Mouse (Mus musculus) liver, embryonic 16.5 days (tissue): ENCODE measurements around the gene Hist2h4. TPM values are rescaled to one million over a fixed set of nuclear protein-coding genes. Genes with fewer than 3 reads are reported as not detected.
"Not testable (repeated sequence)": the region's sequence is repeated elsewhere in the genome, so short reads cannot be mapped to it uniquely, and the experiment has no call there.

Experiments used
- ATAC-seq: fragments of 200-750 bp; cut with Nextera tagmentation; 2 replicates; pipeline ENCODE4 v1.8.0; 2017; ENCODE audit warnings: low read depth, mild to moderate bottlenecking, moderate number of reproducible peaks, moderate library complexity
- H3K27ac ChIP-seq: fragments of 300-500 bp; sonication (generic); 2 replicates; pipeline ENCODE4 v1.5.1; 2014; ENCODE audit warnings: mild to moderate bottlenecking, low read length
- H3K27me3 ChIP-seq: fragments of 300-500 bp; sonication (generic); 2 replicates; pipeline ENCODE4 v1.6.1; 2014; ENCODE audit warnings: low read depth, low read length, mixed read lengths; ENCODE audit not compliant: control insufficient read depth, insufficient read depth
- H3K36me3 ChIP-seq: fragments of 300-500 bp; sonication (generic); 2 replicates; pipeline ENCODE4 v1.6.1; 2014; ENCODE audit warnings: mild to moderate bottlenecking; ENCODE audit not compliant: control insufficient read depth, insufficient read depth
- H3K4me1 ChIP-seq: fragments of 300-500 bp; sonication (generic); 2 replicates; pipeline ENCODE4 v1.6.1; 2014; ENCODE audit warnings: low read depth, low read length, mixed read lengths; ENCODE audit not compliant: control insufficient read depth
- H3K4me2 ChIP-seq: fragments of 300-500 bp; sonication (generic); 2 replicates; pipeline ENCODE4 v1.6.1; 2014; ENCODE audit warnings: low read depth, low read length, mixed read lengths
- H3K4me3 ChIP-seq: fragments of 300-500 bp; sonication (generic); 2 replicates; pipeline ENCODE4 v1.5.1; 2014; ENCODE audit warnings: low read depth, mild to moderate bottlenecking, low read length
- H3K9ac ChIP-seq: fragments of 300-500 bp; sonication (generic); 2 replicates; pipeline ENCODE4 v1.6.1; 2014; ENCODE audit warnings: low read depth, low read length
- H3K9me3 ChIP-seq: fragments of 300-500 bp; sonication (generic); replicated peaks from 2 replicates; pipeline ENCODE4 v1.6.1; 2016; ENCODE audit warnings: low read length; ENCODE audit not compliant: control insufficient read depth
- WGBS: fragments of 180-500 bp; shearing (Covaris S2); extraction: QIAGEN DNeasy Blood & Tissue Kit; methylation state at CpG from one replicate; pipeline ENCODE4 v1.1.7; 2014; ENCODE audit not compliant: insufficient replicate concordance; 5-methylcytosine and 5-hydroxymethylcytosine counted together
- polyA plus RNA-seq: library from polyadenylated mRNA; unstranded; fragments of >200 nt; fragmentation: Nextera tagmentation; extraction: Ambion mirVana; gene quantifications from 2 replicates; pipeline ENCODE4 v1.2.1, GENCODE M21; 2015

The Hist2h4 gene
- polyA plus RNA-seq, 1 experiment from 2014 or later = 26.6 TPM

DNA sequence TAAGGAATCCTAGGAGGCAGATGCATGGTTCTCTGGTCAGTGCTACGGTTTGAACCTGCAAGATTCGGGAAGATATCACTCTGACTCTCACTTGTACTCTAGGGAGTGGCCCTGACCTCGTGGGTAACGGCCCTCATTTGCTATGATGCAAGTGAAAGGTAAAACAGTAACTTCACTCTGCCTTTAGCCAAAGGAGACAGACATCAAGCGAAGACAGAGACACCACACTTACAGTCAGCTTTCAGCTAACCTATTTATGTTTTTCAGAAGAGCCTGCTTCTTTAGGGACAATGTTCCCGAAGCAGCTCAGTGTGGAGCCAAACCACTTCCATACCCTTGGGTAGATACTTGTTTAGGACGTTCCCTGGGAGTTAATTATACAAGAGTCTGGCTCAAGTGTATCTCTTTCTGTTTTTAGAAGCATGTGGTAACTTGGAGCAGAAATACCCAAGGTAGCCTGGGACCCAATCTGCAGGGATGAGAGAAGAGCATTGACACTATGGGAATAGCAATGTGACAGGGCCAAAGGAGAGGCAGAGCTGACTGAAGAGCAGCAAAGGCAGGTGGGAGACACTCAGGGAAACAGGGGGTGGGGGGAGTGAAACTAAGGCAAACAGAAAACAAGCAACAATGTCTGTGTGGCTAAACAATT is 19.1 kb downstream of the Hist2h4 start:
- 59% methylated on average over 7 of the region's 7 CpGs for WGBS
- H3K36me3 ChIP-seq = no peaks in the 10 kb centered on the region

DNA sequence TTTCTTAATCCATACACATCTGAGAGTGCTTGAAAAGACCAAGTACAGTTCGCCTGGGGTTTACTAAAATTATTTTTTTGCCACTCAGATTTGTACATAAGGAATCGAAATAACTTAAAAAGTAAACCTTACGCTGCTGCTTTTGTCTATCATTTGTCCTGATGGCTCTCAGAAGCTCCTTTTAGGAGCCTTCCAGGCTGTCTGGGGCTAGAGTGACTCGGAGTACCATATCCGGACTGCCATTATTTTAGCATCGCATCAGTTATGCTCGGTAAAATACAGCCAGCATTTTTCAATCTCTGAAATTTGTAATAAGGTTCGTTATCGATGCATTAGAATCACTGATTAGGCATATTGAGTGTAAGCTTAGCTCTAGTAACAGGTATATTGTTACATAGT is 22.3 kb downstream of the Hist2h4 start:
- no peak for ATAC-seq
- peak overlapping the region; percentile 91 for H3K27ac ChIP-seq
- no peaks in the 10 kb centered on the region for H3K9me3 ChIP-seq
- H3K4me1 ChIP-seq = peaks cover 42% of the 10 kb centered on the region
- H3K4me3 ChIP-seq = peak overlapping the region; percentile 36
- H3K27me3 ChIP-seq = no peaks in the 10 kb centered on the region
- no peaks in the 10 kb centered on the region for H3K36me3 ChIP-seq
- peak overlapping the region; percentile 63 for H3K9ac ChIP-seq
- 76% methylated on average over 9 of the region's 9 CpGs for WGBS
- H3K4me2 ChIP-seq = peak overlapping the region; percentile 63

More for the DNA sequence above, 19.1 kb downstream of the Hist2h4 start:
- peak overlapping the region; percentile 72 for H3K9ac ChIP-seq
- no peak for ATAC-seq
- H3K27me3 ChIP-seq = no peaks in the 10 kb centered on the region
- H3K4me3 ChIP-seq = peak overlapping the region; percentile 61
- H3K27ac ChIP-seq = peak overlapping the region; percentile 96
- H3K4me1 ChIP-seq = peaks cover 33% of the 10 kb centered on the region
- no peaks in the 10 kb centered on the region for H3K9me3 ChIP-seq
- H3K4me2 ChIP-seq = peak overlapping the region; percentile 68

DNA sequence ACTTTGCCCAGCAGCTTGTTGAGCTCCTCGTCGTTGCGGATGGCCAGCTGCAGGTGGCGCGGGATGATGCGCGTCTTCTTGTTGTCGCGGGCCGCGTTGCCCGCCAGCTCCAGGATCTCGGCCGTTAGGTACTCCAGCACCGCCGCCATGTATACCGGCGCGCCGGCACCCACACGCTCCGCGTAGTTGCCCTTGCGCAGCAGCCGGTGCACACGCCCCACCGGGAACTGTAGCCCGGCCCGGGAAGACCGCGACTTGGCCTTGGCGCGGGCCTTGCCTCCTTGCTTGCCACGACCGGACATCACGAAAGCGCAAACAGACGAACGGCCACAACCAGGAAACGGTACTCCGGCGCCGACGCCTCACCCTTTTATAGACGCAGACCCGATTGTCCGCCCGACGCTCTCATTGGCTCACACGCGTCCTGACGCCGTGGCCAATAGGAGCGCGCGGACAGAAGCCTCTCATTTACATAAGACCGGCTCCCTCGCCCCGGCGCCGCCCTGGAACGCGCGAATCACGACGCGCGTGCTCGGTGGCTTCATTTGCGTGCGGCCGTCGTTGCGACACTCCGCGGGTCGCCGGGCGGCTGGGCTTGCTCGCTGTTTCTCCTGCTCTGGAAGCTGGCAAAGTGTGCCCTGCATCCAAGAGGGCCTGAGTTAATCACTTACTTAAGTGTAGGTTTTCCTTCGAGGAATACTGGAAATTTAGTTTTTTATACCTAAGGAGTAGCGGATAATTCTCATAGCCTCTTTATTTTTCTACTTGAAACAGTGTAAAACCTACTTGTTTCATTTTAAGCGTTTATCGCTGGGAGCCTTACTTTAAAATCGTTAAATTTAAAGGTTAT is 22.9 kb downstream of the Hist2h4 start, which contains the start of gene Hist2h2aa2:
Hist2h2aa2 (minus strand) TSS at position 328 of the 850 bp plus-strand sequence.
- H3K27me3 ChIP-seq, H3K36me3 ChIP-seq, H3K9me3 ChIP-seq: not testable (repeated sequence)
- H3K4me2 ChIP-seq = peak within 1 kb of the TSS; percentile 63
- peaks cover 43% of the 10 kb centered on the region for H3K4me1 ChIP-seq
- H3K9ac ChIP-seq = peak within 1 kb of the TSS; percentile 63
- peak within 1 kb of the TSS; percentile 39 for H3K4me3 ChIP-seq
- ATAC-seq = peak; percentile 66
- whole genome bisulfite sequencing = 5% methylated on average over 18 of the region's 85 CpGs
- peak within 1 kb of the TSS; percentile 91 for H3K27ac ChIP-seq

DNA sequence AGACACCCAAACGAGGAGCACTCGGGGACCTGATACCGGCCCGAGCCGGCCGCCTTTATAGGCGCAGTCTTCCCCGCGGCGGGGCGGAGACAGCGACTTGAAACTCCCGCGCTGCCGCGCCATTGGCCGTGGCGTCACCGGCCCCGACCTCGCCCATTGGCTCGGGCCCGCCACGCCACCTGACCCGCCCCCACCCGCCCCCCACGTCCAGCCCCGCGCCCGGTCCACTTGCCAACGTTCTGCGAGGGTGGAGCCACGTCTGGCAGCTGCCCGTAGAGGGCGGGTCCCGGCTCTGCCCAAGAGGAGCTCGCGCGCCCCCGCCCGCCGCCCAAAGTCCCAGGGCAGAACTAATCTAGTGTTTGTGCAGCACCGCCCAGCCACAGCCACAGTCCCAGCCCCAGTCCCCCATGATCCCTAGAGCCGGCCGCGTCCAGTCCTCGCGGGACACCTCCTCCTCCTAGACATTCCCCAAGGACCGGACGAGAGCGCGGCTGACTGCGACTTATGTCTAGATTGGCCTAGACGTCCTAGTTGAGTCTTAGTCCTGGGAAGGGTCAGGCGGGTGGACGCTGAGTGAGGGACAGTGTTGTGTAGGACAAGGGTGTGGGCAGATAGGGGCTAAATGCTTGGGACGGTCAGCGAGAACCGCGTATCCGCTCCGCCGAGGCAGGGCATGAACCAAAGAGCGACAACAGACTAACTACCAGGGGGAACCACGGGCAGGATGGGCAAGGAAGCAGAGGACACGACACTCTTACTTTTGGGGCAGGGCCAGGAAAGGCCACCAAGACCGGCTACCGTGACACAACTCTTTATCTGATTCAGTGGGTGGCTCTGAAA is 23.9 kb downstream of the Hist2h4 start, which contains the start of gene Hist2h3c2:
Hist2h3c2 (minus strand) TSS at position 174 of the 840 bp plus-strand sequence.
- peak within 1 kb of the TSS; percentile 84 for H3K9ac ChIP-seq
- peak within 1 kb of the TSS; percentile 74 for H3K4me2 ChIP-seq
- peak; percentile 77 for ATAC-seq
- whole genome bisulfite sequencing = 0% methylated on average over 10 of the region's 68 CpGs
- not testable (repeated sequence) for H3K9me3 ChIP-seq, H3K36me3 ChIP-seq, H3K27me3 ChIP-seq
- H3K27ac ChIP-seq = peak within 1 kb of the TSS; percentile 92
- H3K4me3 ChIP-seq = peak within 1 kb of the TSS; percentile 69
- H3K4me1 ChIP-seq = peaks cover 40% of the 10 kb centered on the region

DNA sequence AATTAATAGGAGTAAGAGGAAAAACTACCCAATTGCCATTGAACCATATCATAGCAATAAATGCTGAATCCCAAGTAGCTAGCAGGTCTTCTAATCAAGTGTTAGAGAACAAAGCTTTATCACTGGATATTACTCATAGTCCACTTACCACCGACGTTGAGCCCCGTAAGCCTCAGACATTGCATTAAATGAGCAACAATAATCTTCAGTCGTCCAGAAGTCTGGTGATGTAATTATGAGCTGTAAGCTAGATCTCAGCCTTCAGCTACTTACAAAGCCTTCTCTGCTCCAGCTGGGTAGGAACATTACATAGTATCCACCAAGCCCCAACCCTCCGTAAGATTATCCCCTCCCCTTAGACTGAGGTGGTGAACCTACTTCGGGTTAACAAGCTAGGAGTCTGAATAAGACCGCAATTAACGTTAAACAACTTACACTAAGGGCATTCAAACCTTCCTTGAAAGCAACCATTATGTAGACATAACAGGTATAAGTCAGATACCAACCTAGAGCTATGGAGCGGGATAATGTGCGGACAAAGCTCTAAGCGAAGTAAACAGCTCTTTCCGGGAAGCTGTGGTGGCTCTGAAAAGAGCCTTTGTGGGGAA is 25.1 kb downstream of the Hist2h4 start:
- peaks cover 29% of the 10 kb centered on the region for H3K4me1 ChIP-seq
- peak overlapping the region; percentile 69 for H3K4me3 ChIP-seq
- H3K9ac ChIP-seq = peak overlapping the region; percentile 84
- H3K9me3 ChIP-seq = no peaks in the 10 kb centered on the region
- under 1% methylated on average over 12 of the region's 12 CpGs for WGBS
- no peaks in the 10 kb centered on the region for H3K27me3 ChIP-seq
- H3K36me3 ChIP-seq = no peaks in the 10 kb centered on the region
- peak overlapping the region; percentile 74 for H3K4me2 ChIP-seq
- peak overlapping the region; percentile 92 for H3K27ac ChIP-seq
- ATAC-seq = no peak

DNA sequence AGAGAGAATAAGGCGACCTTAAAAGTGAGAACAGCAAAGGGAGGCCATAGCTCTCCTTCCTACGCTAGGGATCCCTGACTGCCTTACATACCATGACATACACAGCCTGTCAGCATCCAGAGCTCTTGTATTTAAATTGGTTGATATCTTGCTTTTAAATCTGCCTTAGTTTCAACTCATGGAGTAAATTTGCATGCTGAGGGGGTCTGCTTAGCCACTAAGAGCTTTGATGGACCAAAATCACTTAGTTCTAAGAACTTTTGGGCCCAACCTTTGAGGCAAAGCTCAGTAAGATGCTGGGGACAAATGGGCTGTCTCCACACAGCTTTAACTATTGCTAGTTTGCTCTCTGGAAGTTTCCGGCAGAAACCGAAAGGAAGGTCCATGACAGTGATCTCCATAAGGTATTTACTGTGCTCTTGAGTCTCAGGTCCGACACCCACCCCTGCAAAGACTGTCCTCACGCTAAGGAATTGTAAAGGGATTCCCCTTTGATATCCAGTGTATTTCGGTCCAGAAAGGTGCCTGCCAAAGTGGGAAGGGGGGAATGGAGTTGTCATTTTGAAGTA is 25.7 kb downstream of the Hist2h4 start:
- H3K4me2 ChIP-seq = peak overlapping the region; percentile 74
- H3K27ac ChIP-seq = peak overlapping the region; percentile 92
- no peaks in the 10 kb centered on the region for H3K36me3 ChIP-seq
- no peaks in the 10 kb centered on the region for H3K9me3 ChIP-seq
- peak overlapping the region; percentile 69 for H3K4me3 ChIP-seq
- peak overlapping the region; percentile 84 for H3K9ac ChIP-seq
- 20% methylated on average over 7 of the region's 7 CpGs for WGBS
- H3K4me1 ChIP-seq = peaks cover 27% of the 10 kb centered on the region
- no peaks in the 10 kb centered on the region for H3K27me3 ChIP-seq
- no peak for ATAC-seq

DNA sequence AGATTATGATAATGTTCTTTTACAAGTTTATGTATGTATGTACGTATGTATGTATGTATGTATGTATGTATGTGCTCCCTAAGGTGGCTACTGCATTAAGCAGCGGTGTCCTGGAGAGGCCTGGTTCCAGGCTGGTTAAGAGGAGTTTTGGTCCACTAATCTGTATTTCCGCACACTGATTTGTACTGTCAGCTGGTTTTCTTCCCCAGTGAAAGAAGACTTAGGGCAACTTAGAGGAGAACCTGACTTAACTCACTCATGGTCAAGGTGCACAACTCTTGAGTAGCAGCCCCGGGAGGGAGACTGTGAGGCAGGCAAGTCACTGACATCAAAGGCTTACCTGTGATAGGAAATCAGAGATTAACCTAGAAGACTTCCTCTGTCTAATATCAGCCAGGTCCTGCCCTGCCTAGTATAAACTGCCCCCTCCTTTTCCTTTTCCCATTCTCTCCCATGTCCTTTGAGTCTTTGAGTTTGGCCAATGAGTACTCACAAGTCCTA is 26.2 kb downstream of the Hist2h4 start:
- Histone ChIP-seq H3K4me2 (peak overlapping the region; percentile 74), H3K4me1 (peaks cover 25% of the 10 kb centered on the region), H3K36me3 (no peaks in the 10 kb centered on the region), H3K9me3 (no peaks in the 10 kb centered on the region), H3K27ac (peak overlapping the region; percentile 92), H3K4me3 (peak overlapping the region; percentile 69), H3K9ac (peak overlapping the region; percentile 84), H3K27me3 (no peaks in the 10 kb centered on the region)
- WGBS = 73% methylated on average over 4 of the region's 4 CpGs
- ATAC-seq = no peak

DNA sequence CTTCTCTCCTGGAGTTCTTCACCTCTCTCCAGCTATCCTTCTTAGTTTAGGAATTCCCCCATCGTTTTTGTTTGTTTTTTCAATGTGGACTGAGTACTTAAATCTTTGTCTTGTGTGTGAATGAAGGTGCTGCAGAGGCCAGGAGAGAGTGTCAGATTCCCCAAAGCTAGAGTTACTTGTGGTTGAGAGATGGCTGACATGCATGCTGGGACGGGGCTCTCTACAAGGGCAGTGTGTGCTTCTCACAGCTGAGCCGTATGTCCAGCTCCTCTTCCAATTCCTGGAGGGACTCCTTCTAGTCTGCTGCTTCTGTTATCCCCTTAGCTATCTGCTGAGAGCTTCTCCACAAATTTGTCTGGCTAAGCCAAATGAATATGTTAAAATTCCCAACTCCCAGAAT is 27.3 kb downstream of the Hist2h4 start:
- Histone ChIP-seq H3K27ac (peak overlapping the region; percentile 29; the same call in 1 of the 2 replicates), H3K27me3 (no peaks in the 10 kb centered on the region), H3K36me3 (no peaks in the 10 kb centered on the region), H3K4me3 (peak overlapping the region; percentile 69), H3K9ac (peak overlapping the region; percentile 1; the same call in 1 of the 2 replicates), H3K4me1 (peaks cover 16% of the 10 kb centered on the region), H3K4me2 (peak overlapping the region; percentile 74; the same call in 1 of the 2 replicates), H3K9me3 (no peaks in the 10 kb centered on the region)
- 63% methylated on average over 3 of the region's 3 CpGs for WGBS
- ATAC-seq = no peak
